Mouse (Mus musculus) intestine, postnatal 0 days (tissue): ENCODE data around the gene Ints13. TPM values are rescaled to one million over a fixed set of nuclear protein-coding genes. Genes with fewer than 3 reads are reported as not detected.

Source experiments
- ATAC-seq: fragments of 200-750 bp; cut with Nextera tagmentation; 2 replicates; pipeline ENCODE4 v1.8.0; 2017; ENCODE audit warnings: mild to moderate bottlenecking, moderate TSS enrichment, moderate library complexity
- H3K27ac ChIP-seq: fragments of 300-500 bp; sonication (generic); 2 replicates; pipeline ENCODE4 v1.5.1; 2014; ENCODE audit warnings: mild to moderate bottlenecking, low read depth, low read length, moderate library complexity
- H3K27me3 ChIP-seq: fragments of 300-500 bp; sonication (generic); replicated peaks from 2 replicates; pipeline ENCODE4 v1.6.1; 2014; ENCODE audit warnings: low read length, mixed read lengths; ENCODE audit not compliant: control insufficient read depth, insufficient read depth
- H3K36me3 ChIP-seq: fragments of 300-500 bp; sonication (generic); 2 replicates; pipeline ENCODE4 v1.6.1; 2014; ENCODE audit warnings: mild to moderate bottlenecking, moderate library complexity; ENCODE audit not compliant: control insufficient read depth, insufficient read depth
- H3K4me1 ChIP-seq: fragments of 300-500 bp; sonication (generic); replicated peaks from 2 replicates; pipeline ENCODE4 v1.6.1; 2014; ENCODE audit warnings: antibody characterized with exemption, low read length, mixed read lengths; ENCODE audit not compliant: control insufficient read depth, insufficient read depth
- H3K4me2 ChIP-seq: fragments of 300-500 bp; sonication (generic); replicated peaks from 2 replicates; pipeline ENCODE4 v1.6.1; 2014; ENCODE audit warnings: low read depth, mild to moderate bottlenecking, moderate library complexity
- H3K4me3 ChIP-seq: fragments of 300-500 bp; sonication (generic); 2 replicates; pipeline ENCODE4 v1.5.1; 2014; ENCODE audit warnings: low read depth, low read length
- H3K9ac ChIP-seq: fragments of 300-500 bp; sonication (generic); 2 replicates; pipeline ENCODE4 v1.6.1; 2014; ENCODE audit warnings: mild to moderate bottlenecking, low read depth, low read length
- H3K9me3 ChIP-seq: fragments of 300-500 bp; sonication (generic); 2 replicates; pipeline ENCODE4 v1.6.1; 2016; ENCODE audit warnings: mixed run types; ENCODE audit not compliant: control insufficient read depth
- CTCF ChIP-seq: sonication (generic); IDR thresholded peaks from 2 replicates; pipeline ENCODE4 v1.5.1; 2016; ENCODE audit warnings: low read depth, mild to moderate bottlenecking, control low read depth, antibody characterized with exemption, moderate library complexity
- WGBS: fragments of 180-500 bp; shearing (Covaris S2); extraction: QIAGEN DNeasy Blood & Tissue Kit; methylation state at CpG from one replicate; pipeline ENCODE4 v1.1.7; 2014; 5-methylcytosine and 5-hydroxymethylcytosine counted together
- polyA plus RNA-seq: library from polyadenylated mRNA; unstranded; fragments of >200 nt; fragmentation: Nextera tagmentation; extraction: Ambion mirVana; gene quantifications from 2 replicates; pipeline ENCODE4 v1.2.1, GENCODE M21; 2015

Ints13 gene
- polyA plus RNA-seq, 1 experiment from 2014 or later = 15.7 TPM

DNA sequence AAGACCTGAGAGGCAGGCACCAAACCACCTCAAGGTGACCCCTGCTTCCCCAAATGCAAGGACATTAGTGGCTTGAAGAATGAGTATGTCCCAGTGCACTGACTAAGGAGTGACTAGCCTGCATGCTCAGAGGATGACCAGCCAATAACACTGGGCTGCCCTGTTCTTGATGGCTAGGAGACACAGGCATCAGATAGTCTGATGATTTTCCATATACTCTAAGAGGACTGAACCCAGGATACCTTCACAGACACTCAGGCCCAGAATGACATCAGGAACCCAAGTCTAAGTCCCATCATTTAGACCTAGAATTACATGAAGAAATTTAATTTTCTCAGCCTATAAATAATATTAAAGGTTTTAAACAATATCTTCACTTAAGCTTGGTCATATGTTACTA lies 26.3 kb downstream of the Ints13 start:
- no peak for TF ChIP-seq CTCF
- H3K27me3 ChIP-seq = no peaks in the 10 kb centered on the region
- ATAC-seq = no peak
- no peak overlapping the region for H3K9ac ChIP-seq
- H3K36me3 ChIP-seq = peaks cover 56% of the 10 kb centered on the region
- H3K27ac ChIP-seq = no peak overlapping the region
- H3K4me1 ChIP-seq = no peaks in the 10 kb centered on the region
- no peaks in the 10 kb centered on the region for H3K9me3 ChIP-seq
- H3K4me3 ChIP-seq = no peak overlapping the region
- H3K4me2 ChIP-seq = no peak overlapping the region

DNA sequence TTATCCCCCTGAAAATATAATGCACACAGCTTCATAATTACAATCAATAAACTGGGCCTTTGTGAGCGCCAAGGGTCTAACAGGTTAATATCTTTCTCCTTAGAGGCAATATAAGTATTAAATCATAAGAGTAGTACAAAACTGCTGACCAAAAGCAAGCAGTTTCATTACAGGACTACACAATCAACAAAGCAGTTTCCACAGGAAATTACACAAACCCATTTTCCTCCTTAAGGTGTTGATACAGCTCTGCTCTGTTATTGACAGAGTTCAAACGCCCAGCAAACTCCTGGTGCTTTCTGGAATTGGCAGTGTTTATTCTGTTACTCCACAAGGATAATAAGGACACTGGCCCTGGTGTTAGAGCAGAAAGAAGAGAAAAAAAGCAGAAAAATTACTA lies 27.2 kb downstream of the Ints13 start:
- no peak for ATAC-seq
- H3K36me3 ChIP-seq = peaks cover 49% of the 10 kb centered on the region
- 80% methylated on average over 2 of the region's 2 CpGs for WGBS

DNA sequence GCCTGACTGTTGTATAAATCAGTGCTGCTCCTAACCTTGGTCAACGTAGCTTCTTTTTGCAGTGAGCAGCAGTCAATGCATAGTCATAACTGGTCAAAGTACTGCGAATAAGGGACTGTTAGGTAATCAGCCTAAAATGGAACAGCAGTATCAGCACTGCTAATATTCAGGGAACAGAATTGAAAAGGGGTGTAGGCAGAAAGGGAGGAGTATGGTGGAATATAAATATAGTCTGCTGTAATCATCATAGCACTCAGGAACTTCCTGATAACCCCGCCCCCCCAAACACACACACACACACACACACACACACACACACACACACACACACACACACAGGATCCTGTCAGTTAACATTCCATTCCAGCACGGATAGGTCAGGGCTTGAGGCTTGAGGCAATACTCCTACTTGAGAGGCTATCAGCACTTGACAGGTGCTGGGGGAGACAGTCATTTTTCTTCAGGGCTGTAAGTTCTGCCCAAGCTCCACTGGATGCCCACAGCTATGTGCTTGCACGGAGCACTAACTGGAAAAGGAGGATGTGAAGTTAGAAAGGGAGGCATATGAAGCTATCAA lies 32.3 kb downstream of the Ints13 start:
- H3K36me3 ChIP-seq = peaks cover 6% of the 10 kb centered on the region
- H3K9ac ChIP-seq = no peak overlapping the region
- H3K4me3 ChIP-seq = no peak overlapping the region
- H3K4me2 ChIP-seq = no peak overlapping the region
- no peaks in the 10 kb centered on the region for H3K27me3 ChIP-seq
- WGBS = 70% methylated on average over 5 of the region's 5 CpGs
- no peak overlapping the region for H3K27ac ChIP-seq
- no peak for TF ChIP-seq CTCF
- no peaks in the 10 kb centered on the region for H3K9me3 ChIP-seq
- no peak for ATAC-seq
- H3K4me1 ChIP-seq = no peaks in the 10 kb centered on the region

More for the DNA sequence above, 27.2 kb downstream of the Ints13 start:
- Histone ChIP-seq H3K4me1 (no peaks in the 10 kb centered on the region), H3K9ac (no peak overlapping the region), H3K4me2 (no peak overlapping the region), H3K9me3 (no peaks in the 10 kb centered on the region), H3K4me3 (no peak overlapping the region), H3K27ac (no peak overlapping the region), H3K27me3 (no peaks in the 10 kb centered on the region)
- no peak for TF ChIP-seq CTCF

DNA sequence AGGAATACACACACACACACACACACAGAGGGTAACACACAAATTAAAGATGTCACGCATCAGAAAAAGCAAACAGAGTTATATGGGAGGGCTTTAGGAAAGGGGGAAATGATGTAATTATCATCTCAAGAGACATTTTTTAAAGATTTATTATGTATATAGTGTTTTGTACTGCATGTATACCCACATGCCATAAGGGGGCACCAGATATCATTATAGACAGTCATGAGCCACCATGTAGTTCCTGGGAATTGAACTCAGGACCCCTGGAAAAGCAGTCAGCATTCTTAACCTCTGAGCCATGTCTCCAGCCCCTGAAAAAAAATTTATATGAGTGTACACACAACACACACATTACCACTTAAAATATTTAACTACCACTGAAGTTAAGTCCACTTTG lies 33.0 kb downstream of the Ints13 start:
- no peak for ATAC-seq
- H3K9ac ChIP-seq = no peak overlapping the region

DNA sequence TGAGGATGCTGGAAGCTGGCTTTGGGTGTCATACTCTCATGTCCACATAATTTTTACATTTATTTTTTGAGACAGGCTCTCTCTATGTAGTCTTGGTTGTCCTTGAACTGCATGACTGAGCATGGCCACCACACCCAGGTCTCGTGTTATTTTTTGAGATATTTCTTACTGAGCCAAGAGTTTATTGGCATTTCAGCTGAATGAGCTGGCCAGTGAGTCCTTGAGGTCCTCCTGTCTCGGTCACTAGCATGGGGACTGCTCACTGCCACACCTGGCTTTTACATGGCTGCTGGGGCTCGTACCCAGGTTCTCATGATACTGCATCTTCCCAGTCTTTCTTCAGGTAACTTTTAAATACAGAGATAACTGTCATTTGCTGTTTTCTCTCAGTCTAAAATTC lies 37.2 kb downstream of the Ints13 start:
- no peak for ATAC-seq
- Histone ChIP-seq H3K9ac (no peak overlapping the region), H3K27me3 (no peaks in the 10 kb centered on the region), H3K27ac (no peak overlapping the region), H3K4me2 (no peak overlapping the region), H3K36me3 (no peaks in the 10 kb centered on the region), H3K4me1 (no peaks in the 10 kb centered on the region), H3K9me3 (no peaks in the 10 kb centered on the region), H3K4me3 (no peak overlapping the region)
- no peak for TF ChIP-seq CTCF
- WGBS = 76% methylated on average over 3 of the region's 3 CpGs

More for the DNA sequence above, 33.0 kb downstream of the Ints13 start:
- H3K4me1 ChIP-seq = no peaks in the 10 kb centered on the region
- H3K36me3 ChIP-seq = peaks cover 5% of the 10 kb centered on the region
- no peak overlapping the region for H3K27ac ChIP-seq
- H3K9me3 ChIP-seq = no peaks in the 10 kb centered on the region
- H3K4me3 ChIP-seq = no peak overlapping the region
- TF ChIP-seq CTCF = peak; percentile 29; the same call in 1 of the 2 replicates
- 89% methylated on average over 1 of the region's 1 CpGs for WGBS
- H3K4me2 ChIP-seq = no peak overlapping the region
- no peaks in the 10 kb centered on the region for H3K27me3 ChIP-seq

DNA sequence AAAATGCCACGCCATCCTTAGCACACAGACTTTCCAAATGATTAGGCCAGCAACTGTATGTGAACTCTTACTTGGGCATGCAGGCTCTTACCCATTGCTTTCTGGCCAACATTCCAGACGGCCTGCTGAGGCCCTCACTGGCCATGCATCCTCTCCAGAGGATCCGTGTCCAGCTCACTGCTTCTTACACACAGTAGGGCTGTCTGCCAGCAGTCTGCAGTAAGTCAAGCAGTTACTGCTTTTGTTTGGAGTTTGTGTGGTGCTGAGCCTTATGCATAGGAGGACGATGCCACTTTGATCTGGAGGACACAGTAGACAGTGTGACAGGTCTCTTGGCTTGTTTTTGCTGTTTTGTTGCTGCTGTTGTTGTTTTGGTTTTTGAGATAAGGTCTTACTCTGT lies 39.0 kb downstream of the Ints13 start:
- H3K27me3 ChIP-seq = no peaks in the 10 kb centered on the region
- no peaks in the 10 kb centered on the region for H3K36me3 ChIP-seq
- H3K27ac ChIP-seq = no peak overlapping the region
- ATAC-seq = no peak
- no peak overlapping the region for H3K4me3 ChIP-seq
- 63% methylated on average over 4 of the region's 4 CpGs for WGBS
- H3K9me3 ChIP-seq = no peaks in the 10 kb centered on the region
- no peaks in the 10 kb centered on the region for H3K4me1 ChIP-seq
- no peak overlapping the region for H3K9ac ChIP-seq
- H3K4me2 ChIP-seq = no peak overlapping the region
- no peak for TF ChIP-seq CTCF

DNA sequence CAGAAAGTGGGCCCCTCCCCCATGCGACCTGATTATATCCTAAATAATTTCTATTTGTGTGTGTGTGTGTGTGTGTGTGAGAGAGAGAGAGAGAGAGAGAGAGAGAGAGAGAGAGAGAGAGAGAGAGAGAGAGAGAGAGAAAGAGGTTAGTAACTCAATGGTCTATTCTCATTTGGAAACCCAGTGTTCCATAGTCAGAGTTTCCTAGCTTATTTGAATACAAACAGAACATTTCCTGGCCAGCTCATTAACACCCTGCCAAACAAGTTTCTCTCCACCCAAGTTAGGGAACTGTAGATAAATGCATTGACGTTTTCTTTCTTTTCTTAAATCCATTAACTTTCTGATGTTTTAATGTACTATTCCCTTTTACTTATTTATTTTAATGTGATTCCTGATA lies 39.6 kb downstream of the Ints13 start:
- no peak overlapping the region for H3K27ac ChIP-seq
- no peak overlapping the region for H3K4me3 ChIP-seq
- no peaks in the 10 kb centered on the region for H3K4me1 ChIP-seq
- TF ChIP-seq CTCF = no peak
- 59% methylated on average over 2 of the region's 2 CpGs for WGBS
- no peaks in the 10 kb centered on the region for H3K27me3 ChIP-seq
- H3K36me3 ChIP-seq = no peaks in the 10 kb centered on the region
- H3K4me2 ChIP-seq = no peak overlapping the region
- H3K9ac ChIP-seq = no peak overlapping the region
- no peaks in the 10 kb centered on the region for H3K9me3 ChIP-seq
- no peak for ATAC-seq
